Mouse (Mus musculus): ENCODE results near the gene Gm28048.

Gene Gm28048

GRCm38 (mm10) chr11:22885350-22885749, 96.5 kb downstream of the Gm28048 start:
- DNase-seq: no peak

GRCm38 (mm10) chr11:22883676-22884075, 98.2 kb downstream of the Gm28048 start:
- DNase-seq: peak; percentile 66 to 70

GRCm38 (mm10) chr11:22882926-22883325, 99.0 kb downstream of the Gm28048 start:
- no peak for DNase-seq

GRCm38 (mm10) chr11:22880383-22881172, 101.3 kb downstream of the Gm28048 start:
- DNase-seq: no peak

GRCm38 (mm10) chr11:22879645-22880044, 102.2 kb downstream of the Gm28048 start:
- no peak for DNase-seq

- DNase-seq: no peak
These were observed 105.1 kb downstream of the Gm28048 start for GRCm38 (mm10) chr11:22876680-22877330.

GRCm38 (mm10) chr11:22875279-22875678, 106.6 kb downstream of the Gm28048 start:
- no peak for DNase-seq

- no peak for DNase-seq
These were observed 107.1 kb downstream of the Gm28048 start for GRCm38 (mm10) chr11:22874747-22875146.

GRCm38 (mm10) chr11:22873383-22873782, 108.5 kb downstream of the Gm28048 start:
- peak; percentile 31 to 41 for DNase-seq

- DNase-seq: no peak
These were observed 109.6 kb downstream of the Gm28048 start for GRCm38 (mm10) chr11:22872307-22872680.

- peak in 1 of 2 experiments; percentile 31 for DNase-seq
These were observed 110.1 kb downstream of the Gm28048 start for GRCm38 (mm10) chr11:22871628-22872306.

GRCm38 (mm10) chr11:22868582-22868981, 113.3 kb downstream of the Gm28048 start:
- DNase-seq: no peak

- DNase-seq: no peak
These were observed 114.2 kb downstream of the Gm28048 start for GRCm38 (mm10) chr11:22867691-22868090.

- DNase-seq: no peak
These were observed 116.1 kb downstream of the Gm28048 start for GRCm38 (mm10) chr11:22865635-22866246.

GRCm38 (mm10) chr11:22864305-22865060, 117.4 kb downstream of the Gm28048 start:
- no peak for DNase-seq

- no peak for DNase-seq
These were observed 118.3 kb downstream of the Gm28048 start for GRCm38 (mm10) chr11:22863581-22863980.

- no peak for DNase-seq
These were observed 120.6 kb downstream of the Gm28048 start for GRCm38 (mm10) chr11:22861315-22861714.

- DNase-seq: peak in 1 of 2 experiments; percentile 67
These were observed 121.3 kb downstream of the Gm28048 start, which contains the start of gene B3gnt2 for GRCm38 (mm10) chr11:22860335-22861227. B3gnt2 (minus strand) TSS chr11:22860961.

- peak; percentile 92 to 96 for DNase-seq
These were observed 122.1 kb downstream of the Gm28048 start for GRCm38 (mm10) chr11:22859633-22860334.

- peak in 1 of 2 experiments; percentile 50 for DNase-seq
These were observed 122.6 kb downstream of the Gm28048 start for GRCm38 (mm10) chr11:22859301-22859632.

All from kidney, postnatal 36 days (tissue).